Mouse (Mus musculus) neural tube, embryonic 15.5 days (tissue): ENCODE results near the gene Ep300. TPM values are rescaled to one million over a fixed set of nuclear protein-coding genes. Genes with fewer than 3 reads are reported as not detected.
"Not testable (repeated sequence)": the region's sequence is repeated elsewhere in the genome, so short reads cannot be mapped to it uniquely, and the experiment has no call there.

Experiments
- ATAC-seq: fragments of 200-750 bp; cut with Nextera tagmentation; 2 replicates; pipeline ENCODE4 v1.8.0; 2017; ENCODE audit warnings: mild to moderate bottlenecking, moderate TSS enrichment, moderate library complexity; ENCODE audit not compliant: low FRiP score
- H3K27ac ChIP-seq: fragments of 300-500 bp; sonication (generic); replicated peaks from 2 replicates; pipeline ENCODE4 v1.5.1; 2015; ENCODE audit warnings: mild to moderate bottlenecking, inconsistent platforms
- H3K27me3 ChIP-seq: fragments of 300-500 bp; sonication (generic); replicated peaks from 2 replicates; pipeline ENCODE4 v1.6.1; 2015; ENCODE audit warnings: inconsistent platforms
- H3K36me3 ChIP-seq: fragments of 300-500 bp; sonication (generic); 2 replicates; pipeline ENCODE4 v1.6.1; 2015; ENCODE audit warnings: inconsistent platforms
- H3K4me1 ChIP-seq: fragments of 300-500 bp; sonication (generic); 2 replicates; pipeline ENCODE4 v1.6.1; 2015; ENCODE audit warnings: inconsistent platforms
- H3K4me2 ChIP-seq: fragments of 300-500 bp; sonication (generic); 2 replicates; pipeline ENCODE4 v1.6.1; 2015; ENCODE audit warnings: inconsistent platforms, mild to moderate bottlenecking, moderate library complexity
- H3K4me3 ChIP-seq: fragments of 300-500 bp; sonication (generic); replicated peaks from 2 replicates; pipeline ENCODE4 v1.5.1; 2015; ENCODE audit warnings: mild to moderate bottlenecking, inconsistent platforms
- H3K9ac ChIP-seq: fragments of 300-500 bp; sonication (generic); replicated peaks from 2 replicates; pipeline ENCODE4 v1.6.1; 2015; ENCODE audit warnings: mild to moderate bottlenecking, inconsistent platforms
- H3K9me3 ChIP-seq: fragments of 300-500 bp; sonication (generic); replicated peaks from 2 replicates; pipeline ENCODE4 v1.6.1; 2016; ENCODE audit warnings: inconsistent platforms
- WGBS: fragments of 180-500 bp; shearing (Covaris S2); methylation state at CpG from one replicate; pipeline ENCODE4 v1.1.7; 2015; ENCODE audit warnings: mixed read lengths; 5-methylcytosine and 5-hydroxymethylcytosine counted together
- polyA plus RNA-seq: library from polyadenylated mRNA; unstranded; fragments of >200 nt; fragmentation: Nextera tagmentation; extraction: Ambion mirVana; gene quantifications from 2 replicates; pipeline ENCODE4 v1.2.1, GENCODE M21; 2015

Ep300 gene
- polyA plus RNA-seq, 1 experiment from 2014 or later = 20.0 TPM

GRCm38 (mm10) chr15:81693366-81693966, 108.3 kb downstream of the Ep300 start:
- Histone ChIP-seq H3K9me3 (no peaks in the 10 kb centered on the region), H3K27ac (peak overlapping the region; percentile 33), H3K4me1 (peaks cover 26% of the 10 kb centered on the region), H3K9ac (peak overlapping the region; percentile 73), H3K27me3 (peaks cover 36% of the 10 kb centered on the region), H3K4me3 (peak overlapping the region; percentile 55), H3K4me2 (peak overlapping the region; percentile 95), H3K36me3 (peaks cover 7% of the 10 kb centered on the region)
- ATAC-seq = no peak; the same call in 1 of the 2 replicates
- 3% methylated on average over 41 of the region's 41 CpGs for WGBS

- Histone ChIP-seq H3K4me2 (peak overlapping the region; percentile 95), H3K9me3 (no peaks in the 10 kb centered on the region), H3K36me3 (peaks cover 2% of the 10 kb centered on the region; the same call in 1 of the 2 replicates), H3K4me3 (peak overlapping the region; percentile 55), H3K9ac (peak overlapping the region; percentile 73), H3K27ac (peak overlapping the region; percentile 33), H3K27me3 (peaks cover 36% of the 10 kb centered on the region), H3K4me1 (peaks cover 26% of the 10 kb centered on the region)
- WGBS = under 1% methylated on average over 66 of the region's 107 CpGs
- ATAC-seq = peak; percentile 81
These were observed 109.1 kb downstream of the Ep300 start for GRCm38 (mm10) chr15:81693967-81694881.

- Histone ChIP-seq H3K9ac (peak overlapping the region; percentile 73), H3K4me1 (peaks cover 26% of the 10 kb centered on the region), H3K27me3 (peaks cover 36% of the 10 kb centered on the region), H3K9me3 (no peaks in the 10 kb centered on the region), H3K4me3 (peak overlapping the region; percentile 55), H3K27ac (no peak overlapping the region), H3K36me3 (peaks cover 2% of the 10 kb centered on the region; the same call in 1 of the 2 replicates), H3K4me2 (peak overlapping the region; percentile 95)
- WGBS = 31% methylated on average over 19 of the region's 19 CpGs
- no peak for ATAC-seq
These were observed 109.7 kb downstream of the Ep300 start for GRCm38 (mm10) chr15:81694891-81695290.

- no peaks in the 10 kb centered on the region for H3K9me3 ChIP-seq
- peak; percentile 43; the same call in 1 of the 2 replicates for ATAC-seq
- no peak within 1 kb of the TSS for H3K9ac ChIP-seq
- no peak within 1 kb of the TSS for H3K4me3 ChIP-seq
- peaks cover 26% of the 10 kb centered on the region for H3K4me1 ChIP-seq
- H3K4me2 ChIP-seq = peak within 1 kb of the TSS; percentile 4
- peaks cover 28% of the 10 kb centered on the region for H3K27me3 ChIP-seq
- 53% methylated on average over 7 of the region's 7 CpGs for WGBS
- H3K36me3 ChIP-seq = no peaks in the 10 kb centered on the region
- H3K27ac ChIP-seq = no peak within 1 kb of the TSS
These were observed 112.0 kb downstream of the Ep300 start, which contains the start of gene Chadl for GRCm38 (mm10) chr15:81697175-81697574. Gene Chadl, minus strand, starts transcription at chr15:81697287.

GRCm38 (mm10) chr15:81697847-81698246, 112.7 kb downstream of the Ep300 start:
- H3K4me3 ChIP-seq = no peak overlapping the region
- H3K27me3 ChIP-seq = peaks cover 21% of the 10 kb centered on the region
- 56% methylated on average over 3 of the region's 3 CpGs for WGBS

GRCm38 (mm10) chr15:81698532-81698931, 113.4 kb downstream of the Ep300 start:
- Histone ChIP-seq H3K27me3 (peaks cover 16% of the 10 kb centered on the region; the same call in 1 of the 2 replicates), H3K27ac (no peak overlapping the region), H3K4me2 (no peak overlapping the region), H3K4me1 (peaks cover 16% of the 10 kb centered on the region), H3K4me3 (no peak overlapping the region), H3K9ac (no peak overlapping the region), H3K9me3 (no peaks in the 10 kb centered on the region), H3K36me3 (peaks cover 3% of the 10 kb centered on the region; the same call in 1 of the 2 replicates)
- WGBS = 64% methylated on average over 2 of the region's 2 CpGs
- no peak for ATAC-seq

More at GRCm38 (mm10) chr15:81697847-81698246, 112.7 kb downstream of the Ep300 start:
- Histone ChIP-seq H3K4me2 (no peak overlapping the region), H3K9ac (no peak overlapping the region), H3K36me3 (no peaks in the 10 kb centered on the region), H3K27ac (no peak overlapping the region), H3K4me1 (peaks cover 23% of the 10 kb centered on the region), H3K9me3 (no peaks in the 10 kb centered on the region)
- ATAC-seq = no peak

GRCm38 (mm10) chr15:81700161-81700560, 115.0 kb downstream of the Ep300 start:
- Histone ChIP-seq H3K27me3 (peaks cover 10% of the 10 kb centered on the region; the same call in 1 of the 2 replicates), H3K27ac (no peak overlapping the region), H3K4me2 (no peak overlapping the region), H3K9me3 (no peaks in the 10 kb centered on the region), H3K4me1 (peaks cover under 1% of the 10 kb centered on the region; the same call in 1 of the 2 replicates), H3K4me3 (no peak overlapping the region), H3K36me3 (peaks cover 18% of the 10 kb centered on the region), H3K9ac (no peak overlapping the region)
- 69% methylated on average over 2 of the region's 2 CpGs for WGBS
- ATAC-seq = no peak

GRCm38 (mm10) chr15:81700601-81701000, 115.5 kb downstream of the Ep300 start:
- peaks cover 23% of the 10 kb centered on the region for H3K36me3 ChIP-seq
- no peak overlapping the region for H3K9ac ChIP-seq
- no peak overlapping the region for H3K4me3 ChIP-seq
- H3K4me1 ChIP-seq = no peaks in the 10 kb centered on the region
- no peak for ATAC-seq
- H3K9me3 ChIP-seq = no peaks in the 10 kb centered on the region
- no peak overlapping the region for H3K4me2 ChIP-seq
- WGBS = 83% methylated on average over 8 of the region's 8 CpGs
- peaks cover 8% of the 10 kb centered on the region; the same call in 1 of the 2 replicates for H3K27me3 ChIP-seq
- no peak overlapping the region for H3K27ac ChIP-seq

- not testable (repeated sequence) for H3K4me2 ChIP-seq, H3K4me3 ChIP-seq, H3K9me3 ChIP-seq, H3K4me1 ChIP-seq, H3K9ac ChIP-seq, H3K27ac ChIP-seq, ATAC-seq, H3K27me3 ChIP-seq
- WGBS = 77% methylated on average over 4 of the region's 4 CpGs
- peaks cover 30% of the 10 kb centered on the region for H3K36me3 ChIP-seq
These were observed 116.2 kb downstream of the Ep300 start for GRCm38 (mm10) chr15:81701350-81701749.
